Mouse (Mus musculus) megakaryocyte-erythroid progenitor cell, adult 5-6 weeks (primary cell): ENCODE measurements at regions not wholly inside any gene's neighbourhood (a gene's known extent, or its start where the extent isn't known, plus 50 kb on each side); places are given as distances from the start of the nearest gene placed in this dataset.
"Not testable (repeated sequence)": the region's sequence is repeated elsewhere in the genome, so short reads cannot be mapped to it uniquely, and the experiment has no call there.

ENCODE experiments used
- ATAC-seq: replicated peaks from 2 replicates; pipeline ENCODE4 v1.8.0; 2016; ENCODE audit warnings: mild to moderate bottlenecking, inconsistent platforms; ENCODE audit not compliant: severe bottlenecking, poor library complexity, low FRiP score, low TSS enrichment

- no peak for ATAC-seq
These were observed 153.2 kb upstream of the Mocs1 start for GRCm38 (mm10) chr17:49274936-49275335.

GRCm38 (mm10) chr17:49275421-49275820 lies 152.7 kb upstream of the Mocs1 start:
- no peak for ATAC-seq

GRCm38 (mm10) chr17:49275916-49276315 lies 152.2 kb upstream of the Mocs1 start:
- no peak for ATAC-seq

- ATAC-seq: no peak
These were observed 149.6 kb upstream of the Mocs1 start for GRCm38 (mm10) chr17:49278541-49278940.

GRCm38 (mm10) chr17:49278973-49279727 lies 149.0 kb upstream of the Mocs1 start:
- no peak for ATAC-seq

GRCm38 (mm10) chr17:49281344-49281743 lies 146.8 kb upstream of the Mocs1 start:
- ATAC-seq: no peak

GRCm38 (mm10) chr17:49282498-49282897 lies 145.7 kb upstream of the Mocs1 start:
- no peak for ATAC-seq

GRCm38 (mm10) chr17:49283491-49283890 lies 144.7 kb upstream of the Mocs1 start:
- no peak for ATAC-seq

- ATAC-seq: no peak
These were observed 136.5 kb upstream of the Mocs1 start for GRCm38 (mm10) chr17:49291636-49292035.

- no peak for ATAC-seq
These were observed 123.7 kb upstream of the Mocs1 start for GRCm38 (mm10) chr17:49304461-49304860.

GRCm38 (mm10) chr17:49305116-49305515 lies 123.0 kb upstream of the Mocs1 start:
- ATAC-seq: no peak

GRCm38 (mm10) chr17:49309079-49309478 lies 119.1 kb upstream of the Mocs1 start:
- ATAC-seq: no peak

- ATAC-seq: no peak
These were observed 114.0 kb upstream of the Mocs1 start for GRCm38 (mm10) chr17:49314196-49314595.

GRCm38 (mm10) chr17:49327524-49327923 lies 100.6 kb upstream of the Mocs1 start:
- no peak for ATAC-seq

GRCm38 (mm10) chr17:49335318-49335717 lies 92.8 kb upstream of the Mocs1 start:
- ATAC-seq: no peak

GRCm38 (mm10) chr17:49337881-49338280 lies 90.3 kb upstream of the Mocs1 start:
- ATAC-seq: no peak

- ATAC-seq: no peak
These were observed 85.5 kb upstream of the Mocs1 start for GRCm38 (mm10) chr17:49342636-49343035.

- no peak for ATAC-seq
These were observed 81.5 kb upstream of the Mocs1 start for GRCm38 (mm10) chr17:49346701-49347100.

GRCm38 (mm10) chr17:49349328-49349727 lies 78.8 kb upstream of the Mocs1 start:
- ATAC-seq: no peak

GRCm38 (mm10) chr17:49359212-49359611 lies 69.0 kb upstream of the Mocs1 start:
- ATAC-seq: no peak

GRCm38 (mm10) chr17:49360251-49360650 lies 67.9 kb upstream of the Mocs1 start:
- ATAC-seq: not testable (repeated sequence)

- ATAC-seq: no peak
These were observed 60.4 kb upstream of the Mocs1 start for GRCm38 (mm10) chr17:49367791-49368190.
